Mouse (Mus musculus) kidney, postnatal 25 days (tissue): ENCODE data around the gene Col4a3.
A peak's percentile ranks its signal among the peaks of the same experiment; 100 is the strongest.

ENCODE experiments used
- DNase-seq, 2 experiments: peaks; one replicate each; pipeline ENCODE4 v3.0.0; 2021; ENCODE audit warnings: mixed read lengths in 2 of 2

Col4a3 gene

DNA sequence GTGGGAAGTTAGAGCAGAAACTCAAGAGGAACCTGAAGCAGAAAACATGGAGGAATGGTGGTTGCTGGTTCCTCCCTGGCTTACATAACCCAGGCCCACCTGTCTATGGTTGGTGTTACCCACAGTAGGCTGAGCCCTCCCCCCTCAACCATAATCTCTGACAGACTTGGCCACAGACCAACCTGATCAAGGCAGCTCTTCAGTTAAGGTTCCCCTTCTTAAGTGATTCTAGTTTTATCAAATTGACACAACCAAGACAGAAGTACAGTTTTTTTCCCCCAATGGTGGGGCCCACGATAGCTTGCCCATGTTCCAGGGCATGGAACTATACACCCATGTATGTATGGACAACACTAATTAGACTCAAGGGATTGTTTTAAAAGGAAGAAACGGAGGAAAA, 100.1 kb downstream of the Col4a3 start:
- no peak for DNase-seq

- no peak for DNase-seq
These were observed 101.2 kb downstream of the Col4a3 start for GRCm38 (mm10) chr1:82687931-82688330.

- DNase-seq = no peak
These were observed 109.2 kb downstream of the Col4a3 start for GRCm38 (mm10) chr1:82695915-82696314.

DNA sequence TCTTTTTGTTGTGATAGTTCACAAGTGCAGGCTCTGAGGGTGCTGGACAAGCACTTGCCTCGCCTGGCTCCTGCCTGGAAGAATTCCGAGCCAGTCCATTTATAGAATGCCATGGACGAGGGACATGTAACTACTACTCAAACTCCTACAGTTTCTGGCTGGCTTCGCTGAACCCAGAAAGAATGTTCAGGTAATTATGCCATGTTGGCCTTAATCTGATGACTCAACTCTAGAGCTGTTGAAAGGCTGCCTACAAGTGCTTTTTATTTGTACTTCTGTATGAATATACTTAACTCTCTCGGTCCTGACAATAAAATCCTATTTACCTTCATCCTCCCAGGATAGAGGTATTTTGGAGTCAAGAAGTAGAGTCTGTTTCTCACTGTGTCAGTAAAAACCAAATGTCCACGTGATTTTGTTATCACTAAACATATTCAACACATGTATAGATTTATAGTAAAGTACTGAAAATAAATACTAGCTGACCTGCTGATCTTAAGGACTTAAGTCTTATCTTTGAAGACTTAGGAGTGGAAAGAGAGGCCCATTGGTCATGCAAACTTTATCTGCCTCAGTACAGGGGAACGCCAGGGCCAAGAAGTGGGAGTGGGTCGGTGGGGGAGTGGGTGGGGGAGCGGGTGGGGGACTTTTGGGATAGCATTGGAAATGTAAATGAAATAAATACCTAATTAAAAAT, 131.2 kb downstream of the Col4a3 start:
- DNase-seq = no peak

- DNase-seq = peak; percentile 95 to 97
These were observed 137.8 kb downstream of the Col4a3 start, which contains the start of gene Mff for GRCm38 (mm10) chr1:82724339-82725025. Gene Mff, plus strand, starts transcription at chr1:82724890.

GRCm38 (mm10) chr1:82725026-82725874, 138.5 kb downstream of the Col4a3 start:
- DNase-seq = no peak

DNA sequence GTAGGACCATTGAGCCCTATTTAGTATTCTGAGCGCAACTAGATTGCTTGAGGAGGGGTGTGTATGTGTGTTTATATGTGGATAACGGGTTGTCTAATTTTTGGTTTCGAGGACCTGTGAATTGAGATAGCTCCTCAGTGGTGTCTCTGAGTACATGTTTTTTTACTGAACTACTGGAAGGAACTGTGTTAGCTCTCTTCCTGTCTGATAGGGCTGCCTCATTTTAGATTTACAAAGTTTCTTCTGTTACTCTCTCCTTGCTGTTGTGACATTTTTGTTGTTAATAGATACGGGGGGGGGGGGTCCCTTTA, 139.1 kb downstream of the Col4a3 start:
- DNase-seq = no peak

GRCm38 (mm10) chr1:82726482-82726881, 139.8 kb downstream of the Col4a3 start:
- DNase-seq = no peak

GRCm38 (mm10) chr1:82733357-82733756, 146.6 kb downstream of the Col4a3 start:
- no peak for DNase-seq

GRCm38 (mm10) chr1:82738066-82738465, 151.3 kb downstream of the Col4a3 start:
- no peak for DNase-seq

DNA sequence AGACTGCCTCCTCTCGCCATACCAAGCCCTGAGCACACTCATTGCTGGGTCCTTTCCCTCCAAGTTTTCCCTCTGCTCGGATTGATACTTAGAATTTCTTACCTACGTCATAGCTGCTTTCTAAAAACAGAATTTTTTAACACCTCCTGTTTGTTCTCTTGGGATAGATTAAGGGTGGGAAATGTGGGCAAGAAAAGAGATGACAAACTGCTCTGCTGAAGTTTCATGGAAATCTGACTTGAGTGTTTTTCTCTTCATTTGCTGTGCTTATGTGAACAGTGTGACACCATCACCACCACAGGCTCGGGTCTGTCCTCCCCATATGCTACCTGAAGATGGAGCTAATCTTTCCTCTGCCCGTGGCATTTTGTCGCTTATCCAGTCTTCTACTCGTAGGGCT, 154.8 kb downstream of the Col4a3 start:
- no peak for DNase-seq

DNA sequence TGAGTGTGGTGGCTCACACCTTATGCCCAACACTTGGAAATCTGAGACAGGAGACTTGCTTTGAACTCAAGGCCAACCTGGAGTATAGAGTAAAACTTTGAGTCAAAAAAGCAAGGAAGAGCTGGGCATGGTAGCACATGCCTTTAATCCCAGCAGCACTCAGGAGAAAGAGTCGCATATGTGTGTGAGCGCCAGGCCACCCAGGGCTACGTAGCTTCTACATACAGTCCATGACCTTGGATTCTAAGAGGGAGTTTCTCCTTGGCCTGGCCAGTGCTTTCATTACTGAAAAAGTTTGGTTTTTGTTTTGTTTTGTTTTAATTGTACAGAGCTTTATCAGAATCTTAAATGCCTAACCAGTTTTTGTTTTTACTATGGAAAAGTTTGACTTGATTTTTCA, 157.2 kb downstream of the Col4a3 start:
- no peak for DNase-seq

DNA sequence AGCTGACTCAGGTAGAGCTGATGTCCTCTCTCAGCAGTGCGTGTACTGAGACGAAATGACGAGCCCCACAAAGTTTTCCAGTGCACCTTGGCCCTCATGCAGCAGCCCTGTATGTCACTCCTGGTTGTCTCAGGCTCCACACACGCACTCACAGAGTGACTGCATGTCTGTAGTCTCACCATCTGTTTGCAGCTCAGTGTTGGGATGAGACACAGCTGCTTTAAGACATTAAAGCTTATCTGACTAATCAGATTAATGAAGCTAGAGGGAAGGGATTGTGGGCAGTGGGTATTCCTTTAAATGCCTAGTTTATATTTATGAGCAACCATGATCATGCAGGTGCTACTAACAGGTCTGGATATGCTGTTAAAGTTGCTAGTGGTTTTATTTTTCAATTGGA, 159.7 kb downstream of the Col4a3 start:
- DNase-seq = no peak

GRCm38 (mm10) chr1:82747714-82748452, 161.2 kb downstream of the Col4a3 start:
- DNase-seq = no peak

GRCm38 (mm10) chr1:82759520-82759919, 172.8 kb downstream of the Col4a3 start:
- peak in 1 of 2 experiments; percentile 14 for DNase-seq

DNA sequence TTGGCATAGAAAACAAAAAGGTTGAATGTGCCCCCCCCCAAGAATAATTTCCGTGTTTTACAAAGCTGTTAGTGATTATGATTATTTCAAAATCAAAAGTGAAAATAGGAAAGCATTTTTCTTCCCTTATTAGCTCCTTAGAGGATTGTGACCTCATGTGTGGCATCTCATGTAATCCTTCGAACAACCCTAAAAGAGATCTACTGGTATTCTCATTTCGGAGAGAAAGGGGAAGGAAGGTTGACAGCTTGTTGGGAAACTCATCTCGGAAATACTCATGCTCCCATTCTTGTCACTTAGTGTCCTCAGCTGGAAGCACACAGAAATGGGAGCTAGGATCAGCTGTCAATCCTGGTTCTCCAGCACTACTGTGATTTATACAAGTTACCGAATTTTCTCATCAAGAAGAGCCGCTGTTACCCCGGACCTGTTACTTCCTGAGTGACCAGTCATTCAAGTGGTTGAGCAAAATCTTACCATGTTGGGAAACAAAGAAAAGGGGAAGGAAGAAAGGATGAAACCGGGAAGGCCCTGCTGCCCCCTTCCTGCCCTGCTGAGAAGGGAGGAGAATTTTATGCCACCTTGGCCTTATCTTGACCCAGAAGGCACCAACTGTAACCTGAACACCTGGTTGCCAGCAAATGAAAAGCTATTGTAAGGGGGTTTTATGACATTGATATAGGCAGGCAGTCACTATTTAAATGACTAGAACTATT, 174.9 kb downstream of the Col4a3 start:
- no peak for DNase-seq

GRCm38 (mm10) chr1:82762274-82762673, 175.6 kb downstream of the Col4a3 start:
- no peak for DNase-seq

GRCm38 (mm10) chr1:82766227-82766626, 179.5 kb downstream of the Col4a3 start:
- no peak for DNase-seq

- DNase-seq = no peak
These were observed 179.9 kb downstream of the Col4a3 start for GRCm38 (mm10) chr1:82766641-82767040.

DNA sequence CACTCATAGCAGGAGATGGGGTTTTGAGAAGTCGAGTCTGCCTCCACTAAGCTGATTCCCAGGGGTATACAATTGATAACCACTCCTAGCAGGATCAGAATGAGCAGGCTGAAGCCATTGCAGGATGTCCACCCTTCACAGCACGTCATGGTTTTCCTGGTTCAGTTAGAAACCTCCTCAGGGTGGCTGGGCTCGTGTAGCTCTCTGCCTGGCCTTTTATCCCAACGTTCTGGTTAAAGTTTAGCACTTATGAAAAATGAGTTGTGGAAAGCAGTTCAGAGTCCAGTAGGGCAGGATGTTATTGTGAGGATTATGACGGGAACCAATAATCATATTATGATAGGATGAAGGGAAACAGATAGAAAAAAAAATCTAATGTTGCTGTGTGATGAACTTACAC, 181.5 kb downstream of the Col4a3 start, which contains the start of gene Tm4sf20:
Tm4sf20 (minus strand) TSS at position 193 of the 400 bp plus-strand sequence.
- no peak for DNase-seq

DNA sequence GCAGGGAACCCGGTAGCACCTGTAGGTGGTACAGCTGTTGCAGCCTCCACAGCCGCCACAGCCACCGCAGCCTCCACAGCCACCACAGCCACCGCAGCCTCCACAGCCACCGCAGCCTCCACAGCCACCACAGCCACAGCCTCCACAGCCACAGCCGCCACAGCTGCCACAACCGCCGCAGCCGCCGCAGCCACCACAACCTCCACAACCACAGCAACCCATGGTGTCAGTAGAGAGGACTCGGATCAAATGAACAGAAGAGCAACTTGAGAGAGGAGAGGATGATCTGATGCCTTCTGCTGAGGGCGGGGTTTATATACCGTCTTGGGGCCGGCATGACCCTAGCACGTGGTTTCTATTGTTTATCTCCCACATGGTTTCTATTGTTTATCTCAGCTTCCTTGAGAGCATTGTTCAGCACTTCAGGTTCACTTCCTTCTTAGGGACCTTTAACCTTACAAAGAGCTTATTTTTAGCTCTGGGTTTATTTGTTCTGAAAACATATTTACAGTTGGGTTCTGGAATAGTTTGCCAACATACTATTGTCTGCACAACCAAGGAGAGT, 184.4 kb downstream of the Col4a3 start, which contains the start of gene Gm47791:
Gm47791 (minus strand) TSS at position 222 of the 565 bp plus-strand sequence.
- DNase-seq = no peak
